Mouse (Mus musculus) ES-Bruce4 (cell line): Measurements from ENCODE around the gene H1f0.

Source experiments
- CTCF ChIP-seq: IDR thresholded peaks from one replicate; pipeline ENCODE4 v1.8.1; 2011; ENCODE audit warnings: low read depth, low read length
- EP300 ChIP-seq: IDR thresholded peaks from 2 replicates; pipeline ENCODE4 v1.6.1; 2011; ENCODE audit warnings: low read depth, low read length; ENCODE audit not compliant: insufficient read depth
- POLR2A ChIP-seq: IDR thresholded peaks from one replicate; pipeline ENCODE4 v1.8.1; 2011; ENCODE audit warnings: low read length; ENCODE audit not compliant: insufficient read depth

- no peak for TF ChIP-seq CTCF
- TF ChIP-seq POLR2A: no peak
- TF ChIP-seq EP300: no peak
Measured at GRCm38 (mm10) chr15:79018886-79019285, 9.4 kb upstream of the H1f0 start.
